8 mouse cellular contexts compared by ENCODE assay signal in the genomic region with DNA sequence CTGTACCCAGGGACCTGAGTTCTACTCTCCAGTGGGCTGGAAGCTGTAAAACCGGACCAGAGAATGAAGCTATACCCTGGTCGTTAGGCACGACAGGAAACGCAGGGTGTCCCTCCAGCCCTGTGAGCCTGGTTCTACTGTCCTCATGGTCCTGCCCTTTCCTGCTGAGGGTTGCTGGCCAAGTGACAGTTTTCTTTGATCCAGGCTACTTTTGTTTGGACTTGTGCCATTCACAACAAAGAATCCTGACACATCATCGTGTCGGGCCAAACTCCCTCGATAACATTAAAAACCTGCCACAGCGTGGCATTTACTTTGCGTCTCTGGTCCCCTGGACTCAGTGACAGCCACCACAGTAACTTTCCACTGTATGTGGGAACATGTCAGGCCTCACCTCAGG.
DNase-seq lines count a peak whose midpoint lies in the region; ATAC-seq and TF ChIP-seq lines count a peak whose summit lies in the region.

No protein-coding gene starts in this region.

- no peak overlapping the region for H3K9ac ChIP-seq in liver, embryonic 16.5 days (ENCODE audit: low read depth, low read length)

- ATAC-seq in liver, embryonic 16.5 days (ENCODE audit: low read depth), result no peak
- ATAC-seq in activated CD4-positive, CD25-positive, alpha-beta regulatory T cell, adult 4 months, result no peak

- H3K4me3 ChIP-seq in liver, embryonic 16.5 days (ENCODE audit: low read depth, low read length), result no peak overlapping the region

- H3K4me1 ChIP-seq in liver, embryonic 16.5 days (ENCODE audit: control insufficient read depth, low read depth, low read length), result peaks cover 29% of the 10 kb centered on the region

- 48% methylated on average over 9 of the region's 9 CpGs for WGBS in liver, embryonic 16.5 days (ENCODE audit: insufficient replicate concordance)

- H3K36me3 ChIP-seq in liver, embryonic 16.5 days (ENCODE audit: control insufficient read depth, insufficient read depth), result no peaks in the 10 kb centered on the region

- no peaks in the 10 kb centered on the region for H3K9me3 ChIP-seq in liver, embryonic 16.5 days (replicated peaks; ENCODE audit: control insufficient read depth, low read length)

- TF ChIP-seq POLR2A in brain, embryonic 14.5 days (IDR thresholded peaks at IDR 0.05; ENCODE audit: borderline replicate concordance, extremely low read depth, insufficient read depth, insufficient read length, poor library complexity, severe bottlenecking), result no peak

- TF ChIP-seq CTCF in brain, embryonic 14.5 days (IDR thresholded peaks at IDR 0.05; ENCODE audit: borderline replicate concordance, extremely low read depth, insufficient read depth, insufficient read length), result no peak

- H3K27ac ChIP-seq in liver, embryonic 16.5 days (ENCODE audit: low read length), result peak overlapping the region; percentile 74

- no peaks in the 10 kb centered on the region for H3K27me3 ChIP-seq in liver, embryonic 16.5 days (ENCODE audit: control insufficient read depth, insufficient read depth, low read depth, low read length)

- peak; percentile 71 for DNase-seq in Muller cell, postnatal 12 days (ENCODE audit: inconsistent ontology term)
- peak; percentile 20 for DNase-seq in brain, embryonic 14.5 days (ENCODE audit: low read depth)
- DNase-seq in heart, postnatal 4 days, result peak; percentile 52
- DNase-seq in testis, postnatal 14 days (ENCODE audit: low spot score), result no peak
- DNase-seq in cerebellum, adult 11 months, result no peak
- no peak for DNase-seq in left cerebral cortex, adult 8-10 months (ENCODE audit: low spot score in 2 of 2)

- H3K4me2 ChIP-seq in liver, embryonic 16.5 days (ENCODE audit: low read depth, low read length), result no peak overlapping the region

Comparison
In these comparisons a context has a peak if more than half of its experiments do, and no peak if none do; other contexts are left out.
1. DNase-seq: peak in Muller cell, postnatal 12 days (single experiment), brain, embryonic 14.5 days (single experiment) and heart, postnatal 4 days (single experiment); none in testis, postnatal 14 days (single experiment), cerebellum, adult 11 months (single experiment) and left cerebral cortex, adult 8-10 months (0 of 2).